Mouse (Mus musculus) neural tube, embryonic 11.5 days (tissue): ENCODE measurements at regions not wholly inside any gene's neighbourhood (a gene's known extent, or its start where the extent isn't known, plus 50 kb on each side); places are given as distances from the start of the nearest gene placed in this dataset.
"Not testable (repeated sequence)": the region's sequence is repeated elsewhere in the genome, so short reads cannot be mapped to it uniquely, and the experiment has no call there.

ENCODE experiments used
- ATAC-seq: fragments of 200-750 bp; cut with Nextera tagmentation; 2 replicates; pipeline ENCODE4 v1.8.0; 2017; ENCODE audit warnings: moderate number of reproducible peaks, mild to moderate bottlenecking, moderate TSS enrichment, moderate library complexity; ENCODE audit not compliant: insufficient read depth, low FRiP score, low TSS enrichment
- DNase-seq: peaks from one replicate; pipeline ENCODE4 v3.0.0-alpha.2; 2015; ENCODE audit warnings: low spot score
- H3K27ac ChIP-seq: fragments of 300-500 bp; sonication (generic); 2 replicates; pipeline ENCODE4 v1.5.1; 2014; ENCODE audit warnings: low read depth, mild to moderate bottlenecking, low read length
- H3K27me3 ChIP-seq: fragments of 300-500 bp; sonication (generic); 2 replicates; pipeline ENCODE4 v1.6.1; 2014; ENCODE audit warnings: mild to moderate bottlenecking, low read length, mixed read lengths; ENCODE audit not compliant: control insufficient read depth, insufficient read depth
- H3K36me3 ChIP-seq: fragments of 300-500 bp; sonication (generic); 2 replicates; pipeline ENCODE4 v1.6.1; 2014; ENCODE audit warnings: mild to moderate bottlenecking, low read length, moderate library complexity, mixed read lengths; ENCODE audit not compliant: control insufficient read depth, insufficient read depth
- H3K4me1 ChIP-seq: fragments of 300-500 bp; sonication (generic); 2 replicates; pipeline ENCODE4 v1.6.1; 2014; ENCODE audit warnings: low read length, mixed read lengths; ENCODE audit not compliant: control insufficient read depth, insufficient read depth
- H3K4me2 ChIP-seq: fragments of 300-500 bp; sonication (generic); 2 replicates; pipeline ENCODE4 v1.6.1; 2014; ENCODE audit warnings: low read depth, mild to moderate bottlenecking, moderate library complexity
- H3K4me3 ChIP-seq: fragments of 300-500 bp; sonication (generic); 2 replicates; pipeline ENCODE4 v1.5.1; 2014; ENCODE audit warnings: low read depth, low read length
- H3K9ac ChIP-seq: fragments of 300-500 bp; sonication (generic); 2 replicates; pipeline ENCODE4 v1.6.1; 2014; ENCODE audit warnings: mild to moderate bottlenecking, low read length
- H3K9me3 ChIP-seq: fragments of 300-500 bp; sonication (generic); 2 replicates; pipeline ENCODE4 v1.6.1; 2016; ENCODE audit warnings: low read length; ENCODE audit not compliant: control insufficient read depth
- WGBS: fragments of 180-500 bp; shearing (Covaris S2); extraction: QIAGEN DNeasy Blood & Tissue Kit; methylation state at CpG from one replicate; pipeline ENCODE4 v1.1.7; 2014; 5-methylcytosine and 5-hydroxymethylcytosine counted together

DNA sequence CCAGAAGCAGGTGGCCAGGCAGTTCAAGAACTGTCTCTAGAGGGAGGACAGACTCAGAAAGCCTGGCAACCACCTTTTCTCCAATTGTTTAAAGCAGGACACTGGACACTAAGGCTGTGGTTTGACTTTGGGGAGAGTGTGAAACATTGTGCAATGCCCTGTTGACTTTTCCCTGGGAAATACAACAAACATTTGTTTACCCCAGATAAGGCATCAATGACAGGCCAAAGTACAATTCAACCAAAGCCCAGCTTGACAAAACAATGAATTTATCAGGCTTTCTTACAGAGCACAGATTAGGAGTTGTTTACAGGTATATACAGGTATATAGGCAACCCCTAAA is 135.3 kb upstream of the Plxna2 start:
- Histone ChIP-seq H3K4me2 (no peak overlapping the region), H3K27me3 (no peaks in the 10 kb centered on the region), H3K9me3 (no peaks in the 10 kb centered on the region), H3K36me3 (no peaks in the 10 kb centered on the region), H3K4me1 (no peaks in the 10 kb centered on the region), H3K27ac (no peak overlapping the region), H3K4me3 (no peak overlapping the region), H3K9ac (no peak overlapping the region)
- no peak for ATAC-seq
- DNase-seq, result no peak

DNA sequence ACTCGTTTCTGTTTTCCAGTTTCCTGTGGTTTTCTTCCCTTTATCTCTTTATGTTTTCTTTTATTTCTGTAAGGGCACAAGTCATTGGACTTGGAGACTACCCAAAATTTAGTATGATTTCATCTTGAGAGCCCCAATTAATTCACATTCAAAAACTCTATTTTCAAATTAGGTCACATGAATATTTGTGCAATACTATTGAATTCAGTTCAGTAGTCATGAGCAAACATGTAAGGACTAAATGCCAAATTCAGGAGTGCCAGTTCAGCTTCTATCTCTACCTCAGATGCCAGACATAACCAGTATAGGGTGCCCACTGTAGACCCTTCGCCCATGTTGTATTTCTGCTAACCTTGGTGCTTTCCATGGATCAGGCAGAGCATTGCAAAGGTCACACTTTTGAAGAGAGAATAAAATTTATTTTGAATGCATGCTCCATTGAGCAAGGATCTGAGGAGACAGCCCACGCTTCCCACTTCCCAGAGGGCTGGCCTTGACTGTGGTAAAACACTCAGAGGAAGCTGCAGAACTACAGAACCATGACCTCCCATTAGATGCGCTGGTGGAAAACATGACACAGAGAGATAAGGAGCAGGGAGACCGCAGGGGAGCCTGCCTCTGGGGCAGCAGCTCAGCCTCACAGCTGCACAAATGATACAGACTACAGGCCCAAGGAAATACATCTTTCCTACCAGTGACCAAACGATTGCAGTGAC is 135.9 kb upstream of the Plxna2 start:
- no peak overlapping the region for H3K27ac ChIP-seq
- H3K4me1 ChIP-seq, result no peaks in the 10 kb centered on the region
- H3K4me2 ChIP-seq, result no peak overlapping the region
- no peaks in the 10 kb centered on the region for H3K9me3 ChIP-seq
- no peak for DNase-seq
- H3K4me3 ChIP-seq, result no peak overlapping the region
- H3K27me3 ChIP-seq, result no peaks in the 10 kb centered on the region
- ATAC-seq, result no peak
- H3K36me3 ChIP-seq, result no peaks in the 10 kb centered on the region
- H3K9ac ChIP-seq, result no peak overlapping the region
- WGBS, result 69% methylated on average over 6 of the region's 6 CpGs

DNA sequence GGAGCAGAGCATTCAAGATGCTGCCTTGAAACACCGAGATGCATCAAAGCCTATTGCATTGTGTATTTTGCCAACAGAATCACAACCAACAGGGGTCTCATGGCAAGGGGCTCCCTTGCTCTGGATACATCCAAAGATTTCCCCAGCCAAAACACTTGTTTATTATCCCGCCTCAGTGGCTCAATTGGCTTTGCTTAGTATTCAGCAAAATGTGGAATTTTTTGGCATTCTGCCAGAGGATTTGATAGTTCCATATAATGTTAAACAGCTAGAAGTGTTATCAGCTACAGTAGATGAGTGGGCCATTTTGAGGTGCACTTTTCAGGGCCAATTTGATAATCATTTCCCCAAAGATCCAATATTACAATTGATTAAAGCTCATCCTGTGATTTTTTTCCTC is 146.7 kb upstream of the Plxna2 start:
- H3K4me3 ChIP-seq, DNase-seq, H3K27me3 ChIP-seq, H3K4me2 ChIP-seq, H3K9me3 ChIP-seq, H3K36me3 ChIP-seq, ATAC-seq, H3K4me1 ChIP-seq, H3K27ac ChIP-seq, H3K9ac ChIP-seq: not testable (repeated sequence)
- WGBS, result 94% methylated on average over 2 of the region's 2 CpGs

DNA sequence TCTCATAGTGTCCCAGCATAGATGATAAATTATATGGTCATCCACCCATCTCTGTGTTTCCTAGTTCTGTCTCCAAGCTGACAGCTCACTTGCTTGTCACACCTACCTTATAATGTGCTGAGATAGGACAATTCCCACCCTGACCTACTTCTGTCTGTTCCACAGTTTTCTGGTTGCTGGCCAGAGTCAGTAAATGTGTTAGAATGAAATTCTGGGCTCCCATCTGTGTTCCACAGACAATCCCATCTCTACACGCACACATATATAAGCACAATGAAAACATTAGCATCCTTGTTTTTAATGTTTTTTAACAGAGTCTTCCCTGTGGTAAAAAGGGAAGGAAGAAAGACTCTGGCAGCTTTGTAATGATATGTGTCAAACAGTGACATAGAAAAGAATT is 165.5 kb upstream of the Plxna2 start:
- DNase-seq (no peak), ATAC-seq (no peak)
- Histone ChIP-seq H3K27ac (no peak overlapping the region), H3K36me3 (no peaks in the 10 kb centered on the region), H3K9me3 (no peaks in the 10 kb centered on the region), H3K4me1 (no peaks in the 10 kb centered on the region), H3K27me3 (no peaks in the 10 kb centered on the region), H3K4me3 (no peak overlapping the region), H3K4me2 (no peak overlapping the region), H3K9ac (no peak overlapping the region)
- 88% methylated on average over 1 of the region's 1 CpGs for WGBS

DNA sequence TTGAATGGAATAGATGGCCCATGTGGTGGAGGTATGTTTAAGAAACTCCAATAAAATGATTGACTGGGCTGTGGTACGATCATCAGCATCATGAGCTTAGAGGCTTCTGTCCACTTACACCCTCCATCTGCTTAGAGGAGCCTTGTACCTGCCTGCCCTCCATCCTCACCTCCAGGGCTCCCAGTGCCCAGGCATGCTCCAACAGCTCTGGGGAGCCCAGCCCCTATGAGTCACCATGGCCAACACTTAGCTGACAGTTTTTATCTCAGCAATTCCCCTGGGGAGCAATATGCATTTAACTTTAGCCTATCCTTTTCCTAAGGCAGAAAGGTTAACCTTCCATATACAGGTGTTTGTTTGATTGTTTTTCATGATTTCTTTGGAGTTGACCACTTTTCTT is 174.3 kb upstream of the Plxna2 start:
- Histone ChIP-seq H3K4me1 (no peaks in the 10 kb centered on the region), H3K9ac (no peak overlapping the region), H3K36me3 (no peaks in the 10 kb centered on the region), H3K9me3 (no peaks in the 10 kb centered on the region), H3K4me3 (no peak overlapping the region), H3K27me3 (no peaks in the 10 kb centered on the region), H3K4me2 (no peak overlapping the region), H3K27ac (no peak overlapping the region)
- DNase-seq (no peak), ATAC-seq (no peak)
- WGBS, result 84% methylated on average over 1 of the region's 1 CpGs

DNA sequence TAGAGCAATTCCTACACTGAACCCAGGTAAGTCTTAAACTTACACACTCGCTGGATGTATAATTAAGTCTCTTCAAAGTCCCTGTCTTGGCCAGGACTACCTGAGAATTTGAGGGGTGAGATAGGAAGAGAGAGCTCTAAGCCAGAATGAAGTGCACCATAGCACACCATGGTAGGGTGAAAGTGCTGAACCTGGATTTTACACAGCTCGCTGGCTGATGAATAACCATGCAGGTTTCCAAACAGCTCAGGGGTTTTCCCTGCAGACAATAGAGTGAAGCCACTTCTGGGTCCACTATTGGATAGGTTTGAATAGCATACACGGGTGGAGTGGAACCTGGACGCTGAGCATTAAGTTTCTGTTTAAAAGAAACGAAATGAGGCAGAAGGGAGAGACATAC is 180.7 kb upstream of the Plxna2 start:
- no peak for DNase-seq
- WGBS, result 89% methylated on average over 5 of the region's 5 CpGs

DNA sequence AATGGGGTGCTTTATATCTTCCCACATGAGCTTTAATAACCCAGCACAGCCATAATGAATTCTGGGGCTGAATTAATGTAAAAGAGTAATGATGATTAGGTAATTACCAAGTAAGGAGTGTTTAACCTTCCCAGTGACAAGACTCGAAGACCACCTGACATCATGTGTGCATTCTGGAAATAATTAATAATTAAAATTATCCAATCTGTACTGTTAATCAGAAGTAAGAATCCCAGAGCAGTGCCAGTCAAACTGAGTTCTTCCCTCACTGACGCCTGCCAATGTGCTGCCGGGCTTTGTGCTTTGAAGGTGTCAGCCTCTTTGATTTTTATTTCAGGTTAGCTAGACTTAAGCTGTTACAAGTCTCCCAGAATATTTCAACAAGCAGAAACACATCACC is 183.0 kb upstream of the Plxna2 start:
- DNase-seq, result no peak
- WGBS, result 84% methylated on average over 3 of the region's 3 CpGs
- H3K27ac ChIP-seq, result no peak overlapping the region
- no peak overlapping the region for H3K9ac ChIP-seq
- H3K27me3 ChIP-seq, result no peaks in the 10 kb centered on the region
- H3K4me3 ChIP-seq, result no peak overlapping the region
- no peaks in the 10 kb centered on the region for H3K9me3 ChIP-seq
- ATAC-seq, result no peak
- H3K4me2 ChIP-seq, result no peak overlapping the region
- H3K36me3 ChIP-seq, result no peaks in the 10 kb centered on the region
- no peaks in the 10 kb centered on the region for H3K4me1 ChIP-seq

More for the DNA sequence above, 180.7 kb upstream of the Plxna2 start:
- Histone ChIP-seq H3K27me3 (no peaks in the 10 kb centered on the region), H3K9ac (no peak overlapping the region), H3K4me3 (no peak overlapping the region), H3K27ac (no peak overlapping the region), H3K4me2 (no peak overlapping the region), H3K4me1 (no peaks in the 10 kb centered on the region), H3K9me3 (no peaks in the 10 kb centered on the region), H3K36me3 (no peaks in the 10 kb centered on the region)
- ATAC-seq, result no peak

DNA sequence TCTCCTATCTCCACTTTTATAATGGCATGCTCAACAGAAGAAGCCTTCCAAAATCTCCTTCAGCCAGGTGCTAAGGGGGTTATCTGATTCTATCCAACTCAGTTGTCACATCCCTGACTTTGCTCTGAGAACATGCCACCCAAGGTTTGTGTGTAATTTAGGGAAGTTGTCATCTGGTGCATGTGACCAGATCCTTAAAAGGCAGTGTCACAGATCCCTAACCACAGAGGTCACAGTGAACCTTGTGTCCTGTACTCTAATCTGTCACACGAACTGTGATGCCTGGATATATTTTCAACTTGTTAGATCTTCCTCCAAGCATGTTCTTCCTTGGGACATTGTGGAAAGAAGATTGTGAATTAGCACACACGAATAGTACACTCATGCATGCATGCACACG is 189.4 kb upstream of the Plxna2 start:
- no peak overlapping the region for H3K4me3 ChIP-seq
- no peaks in the 10 kb centered on the region for H3K27me3 ChIP-seq
- no peaks in the 10 kb centered on the region for H3K4me1 ChIP-seq
- 83% methylated on average over 3 of the region's 3 CpGs for WGBS
- no peak for ATAC-seq
- DNase-seq, result no peak
- no peak overlapping the region for H3K27ac ChIP-seq
- no peak overlapping the region for H3K9ac ChIP-seq
- H3K36me3 ChIP-seq, result no peaks in the 10 kb centered on the region
- H3K9me3 ChIP-seq, result no peaks in the 10 kb centered on the region
- no peak overlapping the region for H3K4me2 ChIP-seq

DNA sequence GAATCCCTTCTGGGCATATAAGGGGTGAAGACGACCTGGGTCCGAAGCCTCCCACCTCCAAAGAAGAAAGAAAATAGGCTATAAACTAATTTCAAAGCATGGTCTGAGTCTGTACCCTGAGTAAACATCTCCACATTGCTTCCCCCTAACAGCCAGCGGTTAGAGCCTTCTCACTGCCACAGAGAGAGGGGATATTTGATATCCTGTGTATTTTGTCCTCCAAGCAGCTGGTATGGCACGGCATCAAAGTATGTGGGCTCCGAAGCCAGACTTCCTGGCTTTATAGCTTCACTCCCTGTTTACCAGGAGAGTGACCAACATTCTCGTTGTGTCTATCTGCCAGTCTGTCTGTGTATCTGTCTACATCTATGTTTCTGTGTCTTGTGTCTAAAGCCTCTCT is 191.7 kb upstream of the Plxna2 start:
- Histone ChIP-seq H3K4me3 (no peak overlapping the region), H3K9ac (no peak overlapping the region), H3K9me3 (no peaks in the 10 kb centered on the region), H3K4me2 (no peak overlapping the region), H3K27ac (no peak overlapping the region), H3K27me3 (no peaks in the 10 kb centered on the region), H3K4me1 (no peaks in the 10 kb centered on the region), H3K36me3 (no peaks in the 10 kb centered on the region)
- 58% methylated on average over 6 of the region's 6 CpGs for WGBS
- DNase-seq, result no peak
- no peak for ATAC-seq
